Mouse (Mus musculus): ENCODE measurements at regions not wholly inside any gene's neighbourhood (a gene's known extent, or its start where the extent isn't known, plus 50 kb on each side); places are given as distances from the start of the nearest gene placed in this dataset.
A peak's percentile ranks its signal among the peaks of the same experiment; 100 is the strongest.

GRCm38 (mm10) chr3:143995045-143995444, 210.0 kb downstream of the Lmo4 start:
- no peaks in the 10 kb centered on the region for H3K27me3 ChIP-seq (ENCODE audit: insufficient read depth, low read length)
- H3K36me3 ChIP-seq (ENCODE audit: insufficient read depth, low read length): no peaks in the 10 kb centered on the region
- H3K4me3 ChIP-seq (replicated peaks; ENCODE audit: low read length): no peak overlapping the region
- no peaks in the 10 kb centered on the region for H3K9me3 ChIP-seq (ENCODE audit: low read length)
- no peaks in the 10 kb centered on the region for H3K4me1 ChIP-seq (replicated peaks; ENCODE audit: low read depth, low read length)
- TF ChIP-seq CTCF (conservative IDR thresholded peaks at IDR 0.05; ENCODE audit: low read length) (no peak), POU5F1 (IDR thresholded peaks at IDR 0.05; ENCODE audit: borderline replicate concordance, low read length) (no peak), NANOG (IDR thresholded peaks at IDR 0.05; ENCODE audit: borderline replicate concordance, low read length) (no peak)

GRCm38 (mm10) chr3:143988991-143989390, 216.0 kb downstream of the Lmo4 start:
- Histone ChIP-seq H3K27me3 (ENCODE audit: insufficient read depth, low read length) (no peaks in the 10 kb centered on the region), H3K9me3 (ENCODE audit: low read length) (no peaks in the 10 kb centered on the region), H3K4me1 (replicated peaks; ENCODE audit: low read depth, low read length) (no peaks in the 10 kb centered on the region), H3K36me3 (ENCODE audit: insufficient read depth, low read length) (no peaks in the 10 kb centered on the region), H3K4me3 (replicated peaks; ENCODE audit: low read length) (no peak overlapping the region)
- TF ChIP-seq POU5F1 (IDR thresholded peaks at IDR 0.05; ENCODE audit: borderline replicate concordance, low read length) (no peak), CTCF (conservative IDR thresholded peaks at IDR 0.05; ENCODE audit: low read length) (no peak), NANOG (IDR thresholded peaks at IDR 0.05; ENCODE audit: borderline replicate concordance, low read length) (no peak)

- Histone ChIP-seq H3K4me3 (replicated peaks; ENCODE audit: low read length) (no peak overlapping the region), H3K4me1 (replicated peaks; ENCODE audit: low read depth, low read length) (no peaks in the 10 kb centered on the region), H3K36me3 (ENCODE audit: insufficient read depth, low read length) (no peaks in the 10 kb centered on the region), H3K9me3 (ENCODE audit: low read length) (peaks cover 7% of the 10 kb centered on the region; the same call in 1 of the 2 replicates), H3K27me3 (ENCODE audit: insufficient read depth, low read length) (no peaks in the 10 kb centered on the region)
- TF ChIP-seq CTCF (conservative IDR thresholded peaks at IDR 0.05; ENCODE audit: low read length) (peak; percentile 90), NANOG (IDR thresholded peaks at IDR 0.05; ENCODE audit: borderline replicate concordance, low read length) (no peak)
These were observed 217.0 kb downstream of the Lmo4 start for GRCm38 (mm10) chr3:143988037-143988436.

- no peaks in the 10 kb centered on the region for H3K4me1 ChIP-seq (replicated peaks; ENCODE audit: low read depth, low read length)
- peaks cover 8% of the 10 kb centered on the region; the same call in 1 of the 2 replicates for H3K9me3 ChIP-seq (ENCODE audit: low read length)
- TF ChIP-seq POU5F1 (IDR thresholded peaks at IDR 0.05; ENCODE audit: borderline replicate concordance, low read length): no peak
- TF ChIP-seq NANOG (IDR thresholded peaks at IDR 0.05; ENCODE audit: borderline replicate concordance, low read length): no peak
- no peak for TF ChIP-seq CTCF (conservative IDR thresholded peaks at IDR 0.05; ENCODE audit: low read length)
- no peaks in the 10 kb centered on the region for H3K36me3 ChIP-seq (ENCODE audit: insufficient read depth, low read length)
- H3K27me3 ChIP-seq (ENCODE audit: insufficient read depth, low read length): no peaks in the 10 kb centered on the region
- H3K4me3 ChIP-seq (replicated peaks; ENCODE audit: low read length): no peak overlapping the region
These were observed 218.2 kb downstream of the Lmo4 start for GRCm38 (mm10) chr3:143986798-143987197.

- Histone ChIP-seq H3K36me3 (ENCODE audit: insufficient read depth, low read length) (no peaks in the 10 kb centered on the region), H3K4me1 (replicated peaks; ENCODE audit: low read depth, low read length) (no peaks in the 10 kb centered on the region), H3K27me3 (ENCODE audit: insufficient read depth, low read length) (no peaks in the 10 kb centered on the region), H3K9me3 (ENCODE audit: low read length) (peaks cover 8% of the 10 kb centered on the region; the same call in 1 of the 2 replicates), H3K4me3 (replicated peaks; ENCODE audit: low read length) (no peak overlapping the region)
- TF ChIP-seq NANOG (IDR thresholded peaks at IDR 0.05; ENCODE audit: borderline replicate concordance, low read length) (no peak), CTCF (conservative IDR thresholded peaks at IDR 0.05; ENCODE audit: low read length) (no peak), POU5F1 (IDR thresholded peaks at IDR 0.05; ENCODE audit: borderline replicate concordance, low read length) (no peak)
These were observed 218.9 kb downstream of the Lmo4 start for GRCm38 (mm10) chr3:143986200-143986506.

GRCm38 (mm10) chr3:143985349-143986199, 219.4 kb downstream of the Lmo4 start:
- no peak overlapping the region for H3K4me3 ChIP-seq (replicated peaks; ENCODE audit: low read length)
- H3K9me3 ChIP-seq (ENCODE audit: low read length): peaks cover 8% of the 10 kb centered on the region; the same call in 1 of the 2 replicates
- H3K4me1 ChIP-seq (replicated peaks; ENCODE audit: low read depth, low read length): no peaks in the 10 kb centered on the region
- H3K36me3 ChIP-seq (ENCODE audit: insufficient read depth, low read length): no peaks in the 10 kb centered on the region
- no peaks in the 10 kb centered on the region for H3K27me3 ChIP-seq (ENCODE audit: insufficient read depth, low read length)
- TF ChIP-seq NANOG (IDR thresholded peaks at IDR 0.05; ENCODE audit: borderline replicate concordance, low read length) (no peak), CTCF (conservative IDR thresholded peaks at IDR 0.05; ENCODE audit: low read length) (no peak), POU5F1 (IDR thresholded peaks at IDR 0.05; ENCODE audit: borderline replicate concordance, low read length) (no peak)

GRCm38 (mm10) chr3:143978703-143979102, 226.3 kb downstream of the Lmo4 start:
- no peak overlapping the region for H3K4me3 ChIP-seq (replicated peaks; ENCODE audit: low read length)
- no peaks in the 10 kb centered on the region for H3K27me3 ChIP-seq (ENCODE audit: insufficient read depth, low read length)
- peaks cover 7% of the 10 kb centered on the region; the same call in 1 of the 2 replicates for H3K9me3 ChIP-seq (ENCODE audit: low read length)
- no peaks in the 10 kb centered on the region for H3K36me3 ChIP-seq (ENCODE audit: insufficient read depth, low read length)
- no peaks in the 10 kb centered on the region for H3K4me1 ChIP-seq (replicated peaks; ENCODE audit: low read depth, low read length)
- TF ChIP-seq NANOG (IDR thresholded peaks at IDR 0.05; ENCODE audit: borderline replicate concordance, low read length): no peak
- no peak for TF ChIP-seq POU5F1 (IDR thresholded peaks at IDR 0.05; ENCODE audit: borderline replicate concordance, low read length)
- TF ChIP-seq CTCF (conservative IDR thresholded peaks at IDR 0.05; ENCODE audit: low read length): no peak

GRCm38 (mm10) chr3:143977886-143978447, 227.1 kb downstream of the Lmo4 start:
- Histone ChIP-seq H3K4me1 (replicated peaks; ENCODE audit: low read depth, low read length) (no peaks in the 10 kb centered on the region), H3K27me3 (ENCODE audit: insufficient read depth, low read length) (no peaks in the 10 kb centered on the region), H3K9me3 (ENCODE audit: low read length) (0 out of 2 replicates have a peak, but pooled peaks cover under 1% of the 10 kb centered on the region), H3K36me3 (ENCODE audit: insufficient read depth, low read length) (no peaks in the 10 kb centered on the region), H3K4me3 (replicated peaks; ENCODE audit: low read length) (no peak overlapping the region)
- no peak for TF ChIP-seq CTCF (conservative IDR thresholded peaks at IDR 0.05; ENCODE audit: low read length)
- no peak for TF ChIP-seq NANOG (IDR thresholded peaks at IDR 0.05; ENCODE audit: borderline replicate concordance, low read length)
- no peak for TF ChIP-seq POU5F1 (IDR thresholded peaks at IDR 0.05; ENCODE audit: borderline replicate concordance, low read length)
